Comparison of ENCODE assay signal across 8 mouse cellular contexts in genomic region chr15:85810462-85810805, GRCm38 (mm10). TPM values are rescaled to one million over a fixed set of nuclear protein-coding genes. Genes with fewer than 3 reads are reported as not detected.
DNase-seq lines count a peak whose midpoint lies in the region; ATAC-seq and TF ChIP-seq lines count a peak whose summit lies in the region.

No protein-coding gene starts in this region.

- WGBS in heart, embryonic 11.5 days (ENCODE audit: insufficient replicate concordance) = 51% methylated on average over 5 of the region's 5 CpGs
- WGBS in heart, postnatal 0 days = 24% methylated on average over 5 of the region's 5 CpGs
- WGBS in macrophage (ENCODE audit: missing documents) = 93% methylated on average over 5 of the region's 5 CpGs

- no peak for TF ChIP-seq CTCF in CH12.LX (conservative IDR thresholded peaks at IDR 0.05 in 1 of 2, IDR thresholded peaks at IDR 0.05 in 1 of 2; ENCODE audit: low read depth in 2 of 2, low read length in 2 of 2)
- no peak for TF ChIP-seq CTCF in heart, postnatal 0 days (IDR thresholded peaks at IDR 0.05; ENCODE audit: low read depth)

- DNase-seq in heart, adult 9 months (ENCODE audit: low spot score in 2 of 2) = no peak
- no peak for DNase-seq in CH12.LX (ENCODE audit: extremely low read depth)
- DNase-seq in heart, postnatal 0 days (ENCODE audit: low spot score) = peak; percentile 76
- DNase-seq in layer of hippocampus, adult 11-12 months (ENCODE audit: low spot score) = no peak
- no peak for DNase-seq in gastrocnemius, postnatal 10 days

- in situ Hi-C loops in CH12.LX (cut with MboI; ENCODE audit: low pct_ligation_motif_present, low pct_unique_long_range_greater_than_20kb, low sequenced_read_pairs) = no loop called here

- dilution Hi-C loops in CH12.LX (cut with MboI; ENCODE audit: extremely low pct_ligation_motif_present, extremely low pct_unique_long_range_greater_than_20kb, low sequenced_read_pairs) = no loop called here

- peak overlapping the region; percentile 50; the same call in 1 of the 2 replicates for H3K9ac ChIP-seq in heart, embryonic 11.5 days (ENCODE audit: low read depth, low read length)
- peak overlapping the region; percentile 79; the same call in 1 of the 2 replicates for H3K9ac ChIP-seq in CH12.LX (ENCODE audit: insufficient read depth, low read depth)
- H3K9ac ChIP-seq in heart, postnatal 0 days (replicated peaks; ENCODE audit: low read depth, low read length) = peak overlapping the region; percentile 60; the same call in 1 of the 2 replicates

- peak overlapping the region; percentile 90 for H3K4me2 ChIP-seq in heart, embryonic 11.5 days
- peak overlapping the region; percentile 80 for H3K4me2 ChIP-seq in CH12.LX (ENCODE audit: insufficient read depth, low read depth, poor library complexity, severe bottlenecking)
- peak overlapping the region; percentile 72 for H3K4me2 ChIP-seq in heart, postnatal 0 days (ENCODE audit: low read depth, low read length)

- TF ChIP-seq EP300 in CH12.LX (IDR thresholded peaks at IDR 0.05; ENCODE audit: low read length) = no peak
- TF ChIP-seq EP300 in heart, postnatal 0 days (IDR thresholded peaks at IDR 0.05; ENCODE audit: low read depth) = no peak

- peaks cover 6% of the 10 kb centered on the region for H3K4me1 ChIP-seq in heart, embryonic 11.5 days (ENCODE audit: control insufficient read depth, insufficient read depth, low read length)
- H3K4me1 ChIP-seq in CH12.LX (ENCODE audit: control insufficient read depth in 1 of 2, insufficient read depth in 2 of 2) = peaks cover 5 to 40% of the 10 kb centered on the region in 2 experiments
- peaks cover 17% of the 10 kb centered on the region for H3K4me1 ChIP-seq in heart, postnatal 0 days (ENCODE audit: control insufficient read depth, insufficient read depth)

- no peaks in the 10 kb centered on the region; the same call in 1 of the 2 replicates for H3K36me3 ChIP-seq in heart, embryonic 11.5 days (ENCODE audit: control insufficient read depth, insufficient read depth, low read length)
- peaks cover 0 to 29% of the 10 kb centered on the region in 2 experiments for H3K36me3 ChIP-seq in CH12.LX (replicated peaks in 1 of 2; ENCODE audit: control insufficient read depth in 1 of 2, insufficient read depth in 1 of 2, low read length in 1 of 2)
- peaks cover 8% of the 10 kb centered on the region; the same call in 1 of the 2 replicates for H3K36me3 ChIP-seq in heart, postnatal 0 days (replicated peaks; ENCODE audit: control insufficient read depth, insufficient read depth, low read length)
- H3K36me3 ChIP-seq in macrophage (ENCODE audit: inconsistent target) = no peaks in the 10 kb centered on the region

- TF ChIP-seq RAD21 in CH12.LX (IDR thresholded peaks at IDR 0.05; ENCODE audit: low read depth, low read length) = no peak

- H3K27ac ChIP-seq in heart, embryonic 11.5 days (ENCODE audit: low read depth, low read length) = peak overlapping the region; percentile 95
- H3K27ac ChIP-seq in CH12.LX (ENCODE audit: insufficient read depth, low read depth) (no peak overlapping the region), macrophage (peak overlapping the region; percentile 65; the same call in 1 of the 2 replicates)
- peak overlapping the region; percentile 97 for H3K27ac ChIP-seq in heart, postnatal 0 days (ENCODE audit: low read depth)

- ATAC-seq in heart, embryonic 11.5 days (replicated peaks; ENCODE audit: insufficient number of reproducible peaks, low FRiP score, low TSS enrichment) = no peak
- no peak for ATAC-seq in heart, postnatal 0 days (ENCODE audit: insufficient read depth, low read depth)
- no peak for ATAC-seq in megakaryocyte-erythroid progenitor cell, adult 5-6 weeks (replicated peaks; ENCODE audit: low FRiP score, low TSS enrichment, poor library complexity, severe bottlenecking)

- H3K79me2 ChIP-seq in CH12.LX (replicated peaks; ENCODE audit: control insufficient read depth, extremely low read depth, insufficient read depth, poor library complexity, severe bottlenecking) = no peaks in the 10 kb centered on the region
- H3K79me2 ChIP-seq in macrophage (ENCODE audit: inconsistent target) = no peaks in the 10 kb centered on the region

- TF ChIP-seq POLR2A in CH12.LX (IDR thresholded peaks at IDR 0.05; ENCODE audit: low read depth, low read length) = no peak

- no peaks in the 10 kb centered on the region for H3K27me3 ChIP-seq in heart, embryonic 11.5 days (ENCODE audit: control insufficient read depth, insufficient read depth, low read length)
- peaks cover 21% of the 10 kb centered on the region for H3K27me3 ChIP-seq in CH12.LX (replicated peaks)
- H3K27me3 ChIP-seq in heart, postnatal 0 days (ENCODE audit: control insufficient read depth, insufficient read depth, low read length) = no peaks in the 10 kb centered on the region

- no peaks in the 10 kb centered on the region for H3K9me3 ChIP-seq in heart, embryonic 11.5 days (replicated peaks; ENCODE audit: control insufficient read depth, low read length)
- no peaks in the 10 kb centered on the region for H3K9me3 ChIP-seq in CH12.LX (replicated peaks; ENCODE audit: low read length)
- 0 out of 2 replicates have a peak, but pooled peaks cover 2% of the 10 kb centered on the region for H3K9me3 ChIP-seq in heart, postnatal 0 days (replicated peaks; ENCODE audit: control insufficient read depth, low read length)

- H3K4me3 ChIP-seq in heart, embryonic 11.5 days (ENCODE audit: low read depth, low read length) = peak overlapping the region; percentile 80
- H3K4me3 ChIP-seq in CH12.LX (replicated peaks in 1 of 3; ENCODE audit: low read depth in 2 of 3, low read length in 2 of 3, poor library complexity in 1 of 3) (peak overlapping the region in 1 of 3 experiments; percentile 74), macrophage (ENCODE audit: inconsistent target) (peak overlapping the region; percentile 73)
- H3K4me3 ChIP-seq in heart, postnatal 0 days (ENCODE audit: low read depth, low read length) = peak overlapping the region; percentile 62; the same call in 1 of the 2 replicates

RNA-seq across cellular contexts. Expression of gene Cdpf1, which starts 1.1 kb away (rescaled TPM):
- 37.1 and 41.5 TPM in 2 replicates for polyA plus RNA-seq in heart, embryonic 11.5 days (2014; fragmentation: Nextera tagmentation; extraction: Ambion mirVana)
- total RNA-seq in CH12.LX (2012; rRNA removed) (27.4 and 30.1 TPM in 2 replicates), CH12.LX (2014; rRNA removed) (23.3 and 26.4 TPM in 2 replicates)
- polyA plus RNA-seq in CH12.LX (2012; ENCODE audit: insufficient read length, low read depth) (18.1 and 20.9 TPM in 2 replicates), macrophage (2018) (8.5 to 18.1 TPM (median 15.2 TPM) in 3 replicates)
- total RNA-seq in heart, postnatal 0 days (2014; rRNA removed; ENCODE audit: low replicate concordance) = 31.0 and 96.8 TPM in 2 replicates
- 45.9 and 49.9 TPM in 2 replicates for polyA plus RNA-seq in heart, postnatal 0 days (2015; fragmentation: Nextera tagmentation; extraction: Ambion mirVana)
- 10 to 100 TPM in 2 of 26 experiments, 1 to 10 TPM in 19, not detected in 5; 1.3 to 13.0 (median 3.6) TPM for total RNA-seq in macrophage (2018; cell fraction: chromatin; rRNA removed)
- 10 to 100 TPM in 23 of 26 experiments, 1 to 10 TPM in 3; 8.6 to 20.3 (median 14.4) TPM for total RNA-seq in macrophage (2018; cell fraction: cytosol; rRNA removed)
- total RNA-seq in macrophage (2018; cell fraction: nucleus; rRNA removed) = 10 to 100 TPM in 6 of 26 experiments, 1 to 10 TPM in 20; 1.1 to 16.4 (median 5.9) TPM
- 36.1 and 43.8 TPM in 2 replicates for total RNA-seq in megakaryocyte-erythroid progenitor cell, adult 5-6 weeks (2014; fragmentation: Nextera tagmentation)
- total RNA-seq in megakaryocyte-erythroid progenitor cell, adult 5-6 weeks (2017) = 13.9 and 29.1 TPM in 2 replicates
- total RNA-seq in gastrocnemius, postnatal 10 days (2021) = 10 to 100 TPM; 27.5 to 30.7 TPM

RNA-seq across cellular contexts. Expression of gene Pkdrej, which starts 11.1 kb away (rescaled TPM):
- 0.14 TPM in 2 replicates for polyA plus RNA-seq in heart, embryonic 11.5 days (2014; fragmentation: Nextera tagmentation; extraction: Ambion mirVana)
- total RNA-seq in CH12.LX (2012; rRNA removed) (not detected in 2 replicates), CH12.LX (2014; rRNA removed) (not detected in 2 replicates)
- polyA plus RNA-seq in CH12.LX (2012; ENCODE audit: insufficient read length, low read depth) (not detected in 2 replicates), macrophage (2018) (not detected in 3 replicates)
- total RNA-seq in heart, postnatal 0 days (2014; rRNA removed; ENCODE audit: low replicate concordance) = 2.4 and 2.7 TPM in 2 replicates
- 0.54 and 0.66 TPM in 2 replicates for polyA plus RNA-seq in heart, postnatal 0 days (2015; fragmentation: Nextera tagmentation; extraction: Ambion mirVana)
- not detected for total RNA-seq in macrophage (2018; cell fraction: chromatin; rRNA removed)
- total RNA-seq in macrophage (2018; cell fraction: cytosol; rRNA removed) = not detected
- total RNA-seq in macrophage (2018; cell fraction: nucleus; rRNA removed) = not detected
- 0.04 and 0.35 TPM in 2 replicates for total RNA-seq in megakaryocyte-erythroid progenitor cell, adult 5-6 weeks (2014; fragmentation: Nextera tagmentation)
- total RNA-seq in megakaryocyte-erythroid progenitor cell, adult 5-6 weeks (2017) = 0.33 TPM in 1 of 2 replicates, not detected in the other
- total RNA-seq in gastrocnemius, postnatal 10 days (2021) = under 1 TPM; 0.20 to 0.31 TPM

RNA-seq across cellular contexts. Expression of gene Ttc38, which starts 21.7 kb away (rescaled TPM):
- polyA plus RNA-seq in heart, embryonic 11.5 days (2014; fragmentation: Nextera tagmentation; extraction: Ambion mirVana) = 2.7 and 4.0 TPM in 2 replicates
- total RNA-seq in CH12.LX (2012; rRNA removed) (4.2 and 5.8 TPM in 2 replicates), CH12.LX (2014; rRNA removed) (3.3 and 5.1 TPM in 2 replicates)
- polyA plus RNA-seq in CH12.LX (2012; ENCODE audit: insufficient read length, low read depth) (4.4 and 5.1 TPM in 2 replicates), macrophage (2018) (6.0 to 7.4 TPM (median 6.6 TPM) in 3 replicates)
- total RNA-seq in heart, postnatal 0 days (2014; rRNA removed; ENCODE audit: low replicate concordance) = 11.6 and 14.7 TPM in 2 replicates
- 6.9 and 7.6 TPM in 2 replicates for polyA plus RNA-seq in heart, postnatal 0 days (2015; fragmentation: Nextera tagmentation; extraction: Ambion mirVana)
- total RNA-seq in macrophage (2018; cell fraction: chromatin; rRNA removed) = 10 to 100 TPM in 4 of 26 experiments, 1 to 10 TPM in 16, under 1 TPM in 6; 0.17 to 14.2 (median 4.8) TPM
- 10 to 100 TPM in 2 of 26 experiments, 1 to 10 TPM in 24; 4.2 to 10.3 (median 6.7) TPM for total RNA-seq in macrophage (2018; cell fraction: cytosol; rRNA removed)
- total RNA-seq in macrophage (2018; cell fraction: nucleus; rRNA removed) = 10 to 100 TPM in 2 of 26 experiments, 1 to 10 TPM in 22, under 1 TPM in 2; 0.72 to 10.3 (median 5.1) TPM
- 3.3 and 5.3 TPM in 2 replicates for total RNA-seq in megakaryocyte-erythroid progenitor cell, adult 5-6 weeks (2014; fragmentation: Nextera tagmentation)
- 2.2 and 2.5 TPM in 2 replicates for total RNA-seq in megakaryocyte-erythroid progenitor cell, adult 5-6 weeks (2017)
- total RNA-seq in gastrocnemius, postnatal 10 days (2021) = 1 to 10 TPM; 4.2 to 6.8 TPM

RNA-seq across cellular contexts. Expression of gene Gtse1, which starts 49.1 kb away (rescaled TPM):
- polyA plus RNA-seq in heart, embryonic 11.5 days (2014; fragmentation: Nextera tagmentation; extraction: Ambion mirVana) = 24.4 and 27.8 TPM in 2 replicates
- 37.4 and 40.0 TPM in 2 replicates for total RNA-seq in CH12.LX (2012; rRNA removed)
- total RNA-seq in CH12.LX (2014; rRNA removed) = 31.6 and 32.8 TPM in 2 replicates
- 36.6 and 40.1 TPM in 2 replicates for polyA plus RNA-seq in CH12.LX (2012; ENCODE audit: insufficient read length, low read depth)
- 17.9 and 23.3 TPM in 2 replicates for total RNA-seq in heart, postnatal 0 days (2014; rRNA removed; ENCODE audit: low replicate concordance)
- polyA plus RNA-seq in heart, postnatal 0 days (2015; fragmentation: Nextera tagmentation; extraction: Ambion mirVana) = 6.3 and 6.7 TPM in 2 replicates
- 1 to 10 TPM in 24 of 26 experiments, under 1 TPM in 2; 0.71 to 7.5 (median 2.9) TPM for total RNA-seq in macrophage (2018; cell fraction: chromatin; rRNA removed)
- total RNA-seq in macrophage (2018; cell fraction: cytosol; rRNA removed) = 1 to 10 TPM; 1.0 to 5.7 (median 2.9) TPM
- total RNA-seq in macrophage (2018; cell fraction: nucleus; rRNA removed) = 10 to 100 TPM in 1 of 26 experiments, 1 to 10 TPM in 22, under 1 TPM in 3; 0.81 to 10.7 (median 2.0) TPM
- 2.4 to 8.0 TPM (median 3.3 TPM) in 3 replicates for polyA plus RNA-seq in macrophage (2018)
- 20.8 and 23.9 TPM in 2 replicates for total RNA-seq in megakaryocyte-erythroid progenitor cell, adult 5-6 weeks (2014; fragmentation: Nextera tagmentation)
- 10.9 and 23.2 TPM in 2 replicates for total RNA-seq in megakaryocyte-erythroid progenitor cell, adult 5-6 weeks (2017)
- 1 to 10 TPM; 2.4 to 2.7 TPM for total RNA-seq in gastrocnemius, postnatal 10 days (2021)
